Mouse (Mus musculus) brain, embryonic 14.5 days (tissue): Measurements from ENCODE around the gene Mdp1.

Source experiments
- CTCF ChIP-seq: fragments of 200-500 bp; IDR thresholded peaks from 2 replicates; pipeline ENCODE4 v1.5.1; 2012; ENCODE audit warnings: inconsistent platforms, mild to moderate bottlenecking, moderate library complexity, borderline replicate concordance; ENCODE audit not compliant: insufficient read depth, insufficient read length; ENCODE audit errors: extremely low read depth
- POLR2A ChIP-seq: fragments of 200-500 bp; IDR thresholded peaks from 2 replicates; pipeline ENCODE4 v1.6.1; 2012; ENCODE audit warnings: mild to moderate bottlenecking, inconsistent platforms, borderline replicate concordance; ENCODE audit not compliant: poor library complexity, insufficient read depth, insufficient read length, severe bottlenecking; ENCODE audit errors: extremely low read depth

- TF ChIP-seq CTCF: no peak
- TF ChIP-seq POLR2A: peak; percentile 32; the same call in 1 of the 2 replicates
Observed at GRCm38 (mm10) chr14:55635523-55636007, 24.7 kb downstream of the Mdp1 start, which contains the start of gene Ipo4.
